10 mouse cellular contexts compared by ENCODE assay signal in the genomic region with DNA sequence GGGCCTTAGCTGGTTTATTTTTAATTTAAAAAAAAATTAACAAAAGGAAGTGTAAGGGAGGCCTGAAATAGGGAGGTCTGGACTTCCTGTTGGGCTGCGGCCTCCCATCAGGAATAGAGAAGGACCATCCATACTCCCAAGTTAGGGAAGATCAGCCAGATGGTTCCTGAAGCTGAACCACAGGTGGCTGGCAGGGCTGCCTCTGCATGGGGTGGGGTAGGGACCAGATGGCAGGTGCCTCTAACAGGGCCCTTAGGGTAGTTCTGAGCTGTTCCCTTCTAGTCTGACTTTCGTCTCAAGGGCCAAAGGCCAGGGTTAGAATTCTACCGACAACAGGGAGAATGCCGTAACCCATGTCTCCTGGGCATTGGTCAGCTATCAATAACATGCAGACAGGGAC. TPM values are rescaled to one million over a fixed set of nuclear protein-coding genes. Genes with fewer than 3 reads are reported as not detected.
A peak's percentile ranks its signal among the peaks of the same experiment; 100 is the strongest.
DNase-seq lines count a peak whose midpoint lies in the region; ATAC-seq lines count a peak whose summit lies in the region.
"Had no signal": no experiment of that assay in that cellular context is flagged by ENCODE, and none has a peak within 500 bp of the region (broad histone marks: within the 10 kb centered on the region; RNA-seq: fewer than 3 reads in every experiment).

No protein-coding gene starts in this region.

- no peak overlapping the region; the same call in 1 of the 2 replicates for H3K4me3 ChIP-seq in hindbrain, embryonic 14.5 days (replicated peaks; ENCODE audit: low read length)
- H3K4me3 ChIP-seq in neural tube, embryonic 14.5 days (ENCODE audit: low read depth, low read length), result no peak overlapping the region

- DNase-seq in left cerebral cortex, postnatal 4 days, result peak; percentile 67
- no peak for DNase-seq in left cerebral cortex, adult 18-20 months (ENCODE audit: low spot score in 2 of 2)
- peak; percentile 93 for DNase-seq in cerebellum, postnatal 25 days
- no peak for DNase-seq in hindbrain, embryonic 14.5 days (ENCODE audit: low spot score)
- DNase-seq in spleen, postnatal 36 days (ENCODE audit: low spot score in 2 of 2), result no peak
- DNase-seq in layer of hippocampus, adult 8-10 months (ENCODE audit: low spot score in 2 of 2), result no peak
- DNase-seq in adrenal gland, postnatal 4 days (ENCODE audit: low spot score in 2 of 2), result no peak
- DNase-seq: gastrocnemius, postnatal 36 days; thymus, postnatal 36 days had no signal

- peak overlapping the region; percentile 82 for H3K4me2 ChIP-seq in hindbrain, embryonic 14.5 days (replicated peaks)
- H3K4me2 ChIP-seq in neural tube, embryonic 14.5 days (ENCODE audit: low read depth, low read length), result peak overlapping the region; percentile 54

- peaks cover 24% of the 10 kb centered on the region for H3K4me1 ChIP-seq in hindbrain, embryonic 14.5 days (replicated peaks; ENCODE audit: control insufficient read depth, insufficient read depth, low read length)
- peaks cover 19% of the 10 kb centered on the region; the same call in 1 of the 2 replicates for H3K4me1 ChIP-seq in neural tube, embryonic 14.5 days (ENCODE audit: control insufficient read depth, insufficient read depth, low read length)

- no peak overlapping the region for H3K9ac ChIP-seq in hindbrain, embryonic 14.5 days
- no peak overlapping the region for H3K9ac ChIP-seq in neural tube, embryonic 14.5 days (replicated peaks; ENCODE audit: low read depth, low read length)

- WGBS in hindbrain, embryonic 14.5 days, result 68% methylated on average over 4 of the region's 4 CpGs
- 63% methylated on average over 4 of the region's 4 CpGs for WGBS in neural tube, embryonic 14.5 days

- H3K36me3 ChIP-seq in hindbrain, embryonic 14.5 days (replicated peaks; ENCODE audit: control insufficient read depth, insufficient read depth), result no peaks in the 10 kb centered on the region
- H3K36me3 ChIP-seq in neural tube, embryonic 14.5 days (ENCODE audit: control insufficient read depth, insufficient read depth, low read length), result no peaks in the 10 kb centered on the region

- intact Hi-C loops in left cerebral cortex, postnatal 4 days (cut with DNase I), result loop anchor here (10.0 kb wide), 1 partner anchor 131 kb away; no protein-coding TSS in a partner anchor

- peaks cover 27% of the 10 kb centered on the region for H3K27me3 ChIP-seq in hindbrain, embryonic 14.5 days (ENCODE audit: control insufficient read depth, insufficient read depth, low read length)
- peaks cover 9% of the 10 kb centered on the region for H3K27me3 ChIP-seq in neural tube, embryonic 14.5 days (ENCODE audit: control insufficient read depth, insufficient read depth, low read length)

- H3K27ac ChIP-seq in hindbrain, embryonic 14.5 days, result no peak overlapping the region
- no peak overlapping the region for H3K27ac ChIP-seq in neural tube, embryonic 14.5 days (ENCODE audit: low read depth, low read length)

- no peaks in the 10 kb centered on the region for H3K9me3 ChIP-seq in hindbrain, embryonic 14.5 days (ENCODE audit: control insufficient read depth, low read length)
- H3K9me3 ChIP-seq in neural tube, embryonic 14.5 days (ENCODE audit: control insufficient read depth, low read length), result no peaks in the 10 kb centered on the region

- no peak for ATAC-seq in hindbrain, embryonic 14.5 days (ENCODE audit: low FRiP score)
- ATAC-seq in neural tube, embryonic 14.5 days (ENCODE audit: low read depth), result no peak

RNA-seq across cellular contexts. Expression of gene Selenom, which starts 1.2 kb away (rescaled TPM):
- total RNA-seq in left cerebral cortex, postnatal 4 days (2021), result 100 to 1,000 TPM; 163 to 165 TPM
- 100 to 1,000 TPM; 137 to 148 TPM for total RNA-seq in left cerebral cortex, adult 18-20 months (2021)
- polyA plus RNA-seq in hindbrain, embryonic 14.5 days (2014; fragmentation: Nextera tagmentation; extraction: Ambion mirVana), result 105 and 122 TPM in 2 replicates
- 98.1 and 127 TPM in 2 replicates for polyA plus RNA-seq in neural tube, embryonic 14.5 days (2014; fragmentation: Nextera tagmentation; extraction: Ambion mirVana)
- total RNA-seq in layer of hippocampus, adult 8-10 months (2022), result 100 to 1,000 TPM; 161 to 198 (median 177) TPM
- 10 to 100 TPM; 50.1 to 58.0 TPM for total RNA-seq in adrenal gland, postnatal 4 days (2021)

RNA-seq across cellular contexts. Expression of gene Inpp5j, which starts 11.0 kb away (rescaled TPM):
- total RNA-seq in left cerebral cortex, postnatal 4 days (2021), result 10 to 100 TPM; 15.5 to 20.3 TPM
- total RNA-seq in left cerebral cortex, adult 18-20 months (2021), result 10 to 100 TPM; 51.9 to 53.4 TPM
- polyA plus RNA-seq in hindbrain, embryonic 14.5 days (2014; fragmentation: Nextera tagmentation; extraction: Ambion mirVana), result 5.7 and 6.9 TPM in 2 replicates
- polyA plus RNA-seq in neural tube, embryonic 14.5 days (2014; fragmentation: Nextera tagmentation; extraction: Ambion mirVana), result 6.0 and 7.2 TPM in 2 replicates
- 10 to 100 TPM; 67.5 to 75.8 (median 73.6) TPM for total RNA-seq in layer of hippocampus, adult 8-10 months (2022)
- 1 to 10 TPM; 1.8 to 2.2 TPM for total RNA-seq in adrenal gland, postnatal 4 days (2021)

RNA-seq across cellular contexts. Expression of gene Smtn, which starts 24.8 kb away (rescaled TPM):
- 10 to 100 TPM; 15.0 to 17.6 TPM for total RNA-seq in left cerebral cortex, postnatal 4 days (2021)
- total RNA-seq in left cerebral cortex, adult 18-20 months (2021), result 1 to 10 TPM; 6.0 to 6.5 TPM
- 15.0 and 17.3 TPM in 2 replicates for polyA plus RNA-seq in hindbrain, embryonic 14.5 days (2014; fragmentation: Nextera tagmentation; extraction: Ambion mirVana)
- 7.8 and 16.1 TPM in 2 replicates for polyA plus RNA-seq in neural tube, embryonic 14.5 days (2014; fragmentation: Nextera tagmentation; extraction: Ambion mirVana)
- total RNA-seq in layer of hippocampus, adult 8-10 months (2022), result 10 to 100 TPM in 1 of 4 experiments, 1 to 10 TPM in 3; 6.4 to 12.1 (median 8.3) TPM
- 10 to 100 TPM; 72.9 to 75.1 TPM for total RNA-seq in adrenal gland, postnatal 4 days (2021)

RNA-seq across cellular contexts. Expression of gene Pla2g3, which starts 27.6 kb away (rescaled TPM):
- total RNA-seq in left cerebral cortex, postnatal 4 days (2021), result 10 to 100 TPM; 14.6 to 15.4 TPM
- 1 to 10 TPM; 2.7 to 3.4 TPM for total RNA-seq in left cerebral cortex, adult 18-20 months (2021)
- polyA plus RNA-seq in hindbrain, embryonic 14.5 days (2014; fragmentation: Nextera tagmentation; extraction: Ambion mirVana), result 0.67 and 0.81 TPM in 2 replicates
- polyA plus RNA-seq in neural tube, embryonic 14.5 days (2014; fragmentation: Nextera tagmentation; extraction: Ambion mirVana), result 0.97 and 2.2 TPM in 2 replicates
- total RNA-seq in layer of hippocampus, adult 8-10 months (2022), result 1 to 10 TPM in 3 of 4 experiments, under 1 TPM in 1; 0.99 to 1.7 (median 1.5) TPM
- under 1 TPM; 0.20 to 0.22 TPM for total RNA-seq in adrenal gland, postnatal 4 days (2021)

Comparison
In these comparisons a context has a peak if more than half of its experiments do, and no peak if none do; other contexts are left out.
1. DNase-seq: peak in left cerebral cortex, postnatal 4 days (single experiment) and cerebellum, postnatal 25 days (2 of 2); none in left cerebral cortex, adult 18-20 months (0 of 2), hindbrain, embryonic 14.5 days (single experiment), spleen, postnatal 36 days (0 of 2), layer of hippocampus, adult 8-10 months (0 of 2) and adrenal gland, postnatal 4 days (0 of 2).
2. RNA of gene Inpp5j, which starts 11.0 kb away (total RNA-seq): 67.5 to 75.8 TPM in layer of hippocampus, adult 8-10 months, 51.9 to 53.4 TPM in left cerebral cortex, adult 18-20 months and 15.5 to 20.3 TPM in left cerebral cortex, postnatal 4 days; 1.8 to 2.2 TPM in adrenal gland, postnatal 4 days; every median in the first group is over 4 times any median in the second.